Mouse (Mus musculus) adrenal gland (tissue): Measurements from ENCODE around the gene Vasp.

Source experiments
- intact Hi-C: fragments of 180-260 bp; cut with DNase I; formaldehyde crosslinking; loops from one replicate; pipeline ENCODE4 v1.15.1; 2025

Gene Vasp

DNA sequence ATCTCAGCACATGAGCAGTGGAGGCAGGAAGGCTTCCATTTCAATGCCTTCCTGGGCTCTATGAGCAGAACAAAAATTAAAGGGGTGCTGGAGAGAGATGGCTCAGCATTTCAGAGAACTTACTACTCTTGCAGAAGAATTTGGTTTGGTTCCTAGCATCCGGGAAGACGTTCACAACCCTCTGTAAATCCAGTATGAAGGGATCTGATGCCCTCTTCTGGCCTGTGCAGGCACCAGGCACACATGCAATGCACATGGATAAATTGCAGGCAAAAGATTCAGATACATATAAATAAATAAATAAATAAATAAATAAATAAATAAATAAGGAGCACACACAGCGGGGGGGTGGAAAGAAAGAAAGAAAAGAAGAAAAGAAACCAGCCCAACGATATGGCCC is 4.6 kb upstream of the Vasp start:
- intact Hi-C loops, result no loop called here

DNA sequence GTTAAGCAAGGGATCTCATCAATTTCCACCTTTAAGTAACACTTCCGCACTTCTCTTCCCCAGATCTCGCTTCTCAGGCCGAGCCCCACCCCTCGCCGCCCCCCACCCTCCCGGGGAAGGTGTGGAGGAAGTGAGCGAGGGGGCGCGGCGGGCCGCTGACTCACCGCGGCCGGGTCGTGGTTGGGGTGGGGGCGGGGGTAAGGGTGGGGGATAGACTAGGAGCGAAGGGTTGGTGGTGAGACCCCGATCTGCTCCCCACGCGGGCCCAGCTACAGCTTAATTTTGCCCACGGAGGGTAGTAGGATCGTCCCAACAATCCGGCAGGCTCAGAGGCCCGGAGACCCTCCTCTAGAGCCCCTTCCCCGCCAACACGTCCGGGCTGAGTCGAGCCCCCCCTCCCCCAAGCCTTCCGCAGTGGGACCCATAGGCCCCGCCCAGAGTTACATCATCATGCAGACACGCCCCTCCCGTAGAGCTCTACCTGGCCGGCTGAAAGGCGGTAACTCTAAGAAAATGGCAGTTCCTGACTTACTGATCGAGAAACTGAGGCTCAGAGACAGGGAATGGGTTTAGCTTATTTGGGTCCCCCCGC is 652 bp upstream of the Vasp start:
- intact Hi-C loops, result no loop called here

DNA sequence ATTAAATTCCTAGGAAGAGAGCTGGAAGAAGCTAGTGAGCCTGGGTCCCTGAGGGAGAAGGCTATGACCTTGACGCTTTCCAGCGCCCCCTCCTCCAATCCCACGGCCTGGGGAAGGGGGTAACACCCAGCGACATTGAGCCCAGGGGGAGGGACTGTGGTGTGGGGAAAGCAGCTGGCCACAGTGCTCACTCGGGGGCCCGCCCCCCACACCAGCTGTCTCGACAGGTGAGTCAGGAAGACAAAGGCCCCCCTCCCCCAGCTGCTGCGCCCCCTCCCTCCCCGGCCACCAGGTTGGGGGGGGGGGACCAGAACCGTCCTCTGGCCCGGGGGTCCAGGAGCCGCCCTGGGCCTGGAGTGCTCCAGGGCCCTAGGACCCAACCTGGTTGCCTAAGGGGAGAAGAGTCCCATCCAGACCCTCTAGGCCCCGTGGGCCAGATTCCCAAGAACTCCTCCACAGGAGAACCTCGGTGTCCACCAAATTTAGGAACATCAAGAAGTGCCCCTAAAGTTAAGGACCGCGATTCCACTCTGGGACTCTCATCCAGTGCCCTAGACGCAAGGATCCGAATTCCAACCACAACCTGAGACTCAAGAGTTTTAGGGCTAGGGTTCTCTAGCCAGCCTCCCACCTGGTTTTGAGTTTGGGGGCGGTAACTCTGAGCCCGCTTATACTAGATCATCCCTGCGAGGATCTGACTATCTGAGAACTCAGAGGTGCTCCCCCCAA is 944 bp downstream of the Vasp start:
- intact Hi-C loops, result no loop called here

DNA sequence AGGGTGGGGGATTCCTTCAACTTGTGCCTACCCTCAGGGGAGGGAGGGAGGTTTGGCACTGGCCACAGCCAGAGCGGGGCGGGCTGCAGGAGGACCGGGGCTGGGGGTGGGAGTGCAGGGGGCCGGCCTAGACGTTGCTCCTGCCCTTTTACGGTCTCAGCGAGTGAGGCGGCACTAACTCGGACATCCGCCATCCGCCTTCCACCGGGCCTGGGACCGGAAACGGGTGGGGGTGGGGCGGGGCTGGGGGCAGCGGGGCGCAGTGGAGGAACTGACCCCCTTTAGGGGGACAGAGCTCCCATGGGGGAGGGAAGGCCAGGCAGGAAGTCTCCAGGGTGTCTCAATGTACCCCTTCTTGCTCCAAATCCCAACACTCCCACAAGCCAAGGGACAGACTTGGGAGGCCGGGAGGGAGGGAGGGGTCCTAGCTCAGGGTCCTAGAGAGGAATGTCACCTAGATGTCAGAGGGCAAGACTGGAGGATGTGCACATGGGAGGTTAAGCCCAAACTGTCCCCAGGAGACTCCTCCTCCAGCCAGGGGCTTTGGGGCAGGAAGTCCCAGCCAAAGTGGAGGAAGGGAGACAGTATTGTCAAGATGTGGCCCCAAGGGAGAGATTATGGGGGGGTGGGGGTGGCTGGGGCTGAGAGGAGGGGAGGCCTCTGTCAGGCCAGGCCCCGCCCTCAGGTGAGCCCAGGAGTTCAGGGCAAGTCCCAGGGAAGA is 1.7 kb downstream of the Vasp start:
- intact Hi-C loops, result no loop called here

DNA sequence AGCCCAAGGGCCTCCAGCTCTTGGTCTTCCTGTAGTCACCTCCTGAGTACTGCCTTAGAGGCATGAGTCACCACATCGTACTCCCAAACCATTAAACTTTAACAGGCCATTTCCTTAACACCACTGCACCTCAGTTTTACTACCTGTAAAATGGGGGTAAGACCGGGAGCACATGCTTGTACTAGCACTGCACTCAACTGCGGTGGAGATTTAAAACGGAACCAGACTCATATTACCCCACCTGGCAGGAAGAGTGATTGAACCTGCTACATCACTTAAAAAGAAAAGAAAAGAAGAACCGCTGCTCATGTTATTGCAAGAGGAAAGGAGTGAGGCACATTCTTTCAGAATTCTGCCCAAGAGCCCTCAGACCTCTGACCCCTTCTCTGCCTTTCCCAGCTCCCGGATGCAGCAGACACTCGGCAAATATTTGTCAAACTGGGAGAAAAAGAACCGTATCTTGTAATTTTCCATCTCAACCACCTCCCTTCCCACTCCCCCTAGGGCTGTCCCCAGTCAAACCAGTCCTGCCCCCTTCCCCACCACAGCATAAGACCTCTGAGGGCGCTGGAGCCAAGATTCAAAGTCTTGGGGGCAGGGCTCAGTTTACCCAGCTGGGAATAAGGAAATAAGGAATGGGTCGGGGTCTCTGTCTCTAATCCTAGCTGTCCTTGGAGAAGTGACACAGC is 2.5 kb downstream of the Vasp start:
- intact Hi-C loops, result no loop called here

DNA sequence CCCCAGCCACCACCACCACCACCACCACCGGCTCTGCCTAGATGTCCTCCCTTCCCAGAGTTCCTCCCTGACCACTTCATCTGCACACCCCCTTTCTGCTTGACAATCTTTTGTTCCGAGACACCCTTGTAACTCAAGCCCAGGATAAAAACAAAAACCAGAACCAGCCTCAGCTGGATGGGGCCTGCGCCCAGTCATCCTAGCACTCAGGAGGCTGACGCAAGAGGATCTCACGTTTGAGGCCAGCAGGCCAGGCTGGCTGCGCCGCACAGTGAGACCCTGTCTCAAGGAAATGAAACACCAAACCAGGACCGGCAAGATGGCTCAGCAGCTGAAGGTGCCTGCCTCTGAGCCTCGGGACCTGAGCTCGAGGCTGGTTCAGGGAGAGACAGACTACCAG is 4.6 kb downstream of the Vasp start:
- intact Hi-C loops, result no loop called here

DNA sequence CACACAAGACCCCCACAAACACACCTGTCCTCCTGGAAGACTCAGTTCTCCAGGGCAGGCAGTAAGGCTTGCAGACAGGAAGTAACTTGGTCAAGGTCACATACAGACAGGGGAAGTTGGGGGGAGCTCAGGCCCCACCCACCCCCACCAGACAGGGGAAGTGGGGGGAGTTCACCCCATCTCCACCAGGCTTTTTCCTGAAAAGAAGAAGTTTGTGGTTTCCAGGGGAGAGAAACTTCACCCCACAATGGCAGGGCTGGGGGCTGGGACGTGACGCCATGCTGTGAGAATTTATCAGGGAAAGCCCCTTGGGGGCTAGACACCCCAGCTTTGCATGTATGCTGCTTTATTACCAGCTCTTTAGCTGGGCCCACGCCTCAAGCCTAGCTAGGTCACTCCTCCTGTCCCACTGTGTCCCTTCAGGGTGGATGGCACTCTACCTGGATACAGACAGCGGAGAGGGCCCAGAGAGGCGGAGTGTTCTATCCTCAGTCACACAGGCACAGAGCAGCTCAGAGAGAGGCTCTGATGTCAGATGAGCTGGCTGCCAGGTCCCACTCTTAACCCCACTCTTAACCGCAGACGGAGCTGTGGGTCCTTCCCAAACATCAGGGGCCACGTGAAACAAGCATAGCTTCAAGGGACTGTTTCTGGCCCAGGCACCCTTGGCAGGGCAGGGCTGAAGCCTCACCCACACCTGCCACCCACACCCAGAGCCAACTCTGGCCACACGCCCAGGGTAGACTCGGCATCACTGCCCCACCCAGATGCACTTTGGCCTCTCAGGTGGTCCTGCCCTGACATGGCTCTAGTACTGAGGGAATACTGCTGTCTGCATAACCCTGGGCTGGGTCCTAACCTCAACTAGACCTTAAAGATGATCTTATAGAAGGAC is 5.4 kb downstream of the Vasp start:
- intact Hi-C loops, result no loop called here

DNA sequence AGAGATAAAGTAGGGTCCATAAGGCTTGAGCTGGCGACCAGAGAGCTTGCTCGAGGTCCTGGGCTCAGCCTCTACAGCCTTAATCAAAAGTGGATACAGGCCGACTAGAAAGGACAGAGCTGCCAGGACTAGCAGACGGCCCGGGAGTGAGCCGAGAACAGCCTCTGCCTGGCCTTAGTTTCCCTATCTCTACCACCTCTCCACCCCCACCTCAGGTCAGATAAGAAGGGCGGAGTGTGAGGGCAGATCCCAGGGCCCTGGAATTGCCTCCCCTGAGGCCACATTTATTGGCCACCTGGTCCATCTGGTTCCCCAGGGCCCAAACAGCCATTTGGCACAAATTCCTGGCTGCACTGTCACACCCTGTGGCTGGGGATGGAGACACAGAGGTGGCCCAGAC is 6.5 kb downstream of the Vasp start:
- intact Hi-C loops, result no loop called here

DNA sequence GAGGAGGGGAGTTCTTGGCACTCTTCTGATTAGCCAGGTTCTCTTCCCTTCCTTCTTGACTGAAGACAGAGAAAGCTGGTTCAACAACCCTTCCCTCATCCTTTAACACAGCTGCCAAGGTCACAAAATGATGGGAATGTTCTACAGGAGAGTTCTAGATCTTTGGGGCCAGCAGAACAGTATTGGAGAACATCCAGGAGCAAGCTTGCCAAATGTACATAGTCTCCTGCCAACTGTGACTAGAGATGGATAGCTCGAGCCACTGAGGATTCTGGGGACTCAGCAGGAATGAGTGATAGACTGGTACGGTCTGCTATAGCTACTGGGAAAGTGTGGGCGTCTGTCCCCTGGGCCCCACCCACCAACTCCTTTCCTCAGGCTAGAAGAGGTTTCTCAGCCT is 13.3 kb downstream of the Vasp start:
- intact Hi-C loops, result no loop called here

DNA sequence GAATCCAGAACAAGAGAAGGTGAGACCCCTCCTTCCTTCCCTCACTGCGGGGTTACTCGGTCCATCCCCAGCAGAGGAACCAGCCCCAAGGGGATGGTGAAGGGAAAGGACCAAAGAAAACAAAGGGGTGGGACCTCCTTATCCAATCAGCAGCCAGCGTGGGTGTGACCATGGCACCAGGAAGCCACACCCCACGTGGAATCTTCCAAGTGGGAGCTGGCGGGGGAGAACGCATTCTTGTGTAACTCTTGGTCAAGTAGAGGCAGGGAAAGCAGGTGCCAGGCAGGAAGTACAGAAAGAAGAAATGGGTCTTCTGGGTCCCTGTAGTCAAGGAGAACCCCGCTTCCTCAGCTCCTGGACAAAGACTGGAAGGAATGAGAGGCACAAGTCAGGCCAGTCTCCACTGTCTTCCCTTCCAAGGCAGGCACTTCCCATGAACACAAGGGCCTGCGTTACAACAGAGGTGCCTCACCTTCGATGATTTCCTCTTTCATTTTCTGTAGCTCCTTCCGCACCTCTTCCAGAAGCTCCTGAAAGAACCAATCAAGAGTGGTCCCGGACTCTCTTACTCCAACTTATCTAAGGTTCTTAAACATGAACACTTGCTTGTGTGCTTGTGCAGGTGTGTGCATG is 14.1 kb downstream of the Vasp start:
- intact Hi-C loops, result no loop called here

DNA sequence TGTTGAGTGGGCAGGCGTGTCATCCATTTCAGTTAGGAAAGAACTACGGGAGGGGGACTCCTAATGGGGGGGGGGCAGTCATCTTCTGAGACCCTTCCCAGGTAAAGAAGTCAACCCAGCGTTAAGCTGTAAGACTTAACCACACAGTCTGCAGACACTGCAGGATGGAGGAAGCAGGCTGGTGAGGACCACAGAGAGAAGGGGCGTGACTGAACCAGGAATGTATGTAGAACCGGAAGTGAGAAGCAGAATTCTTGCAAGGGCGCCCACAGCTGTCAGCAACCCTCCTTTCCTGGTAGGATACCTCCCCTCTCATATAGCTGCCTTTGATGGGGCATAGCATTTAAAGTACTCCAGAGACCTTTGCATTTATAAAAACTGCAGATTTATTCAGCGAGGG is 15.1 kb downstream of the Vasp start:
- intact Hi-C loops, result no loop called here

DNA sequence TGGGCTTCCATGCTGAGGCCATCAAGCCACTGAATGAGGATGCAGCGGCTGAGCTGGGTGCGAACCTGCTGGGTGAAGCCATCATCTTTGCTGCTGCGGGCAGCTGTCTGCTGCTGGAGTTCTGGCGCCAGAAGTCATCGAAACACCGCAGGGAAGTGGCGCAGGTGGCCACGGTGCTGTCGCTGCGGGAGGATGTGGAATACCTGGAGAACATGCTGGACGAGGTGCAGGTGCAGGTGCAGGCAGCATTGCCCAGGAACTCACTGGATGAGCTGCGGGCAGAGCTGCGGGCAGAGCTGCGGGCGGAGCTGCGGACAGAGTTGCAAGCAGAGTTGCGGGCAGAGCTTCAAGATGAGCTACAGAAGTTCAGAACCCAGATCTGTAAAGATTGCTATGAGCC is 16.2 kb downstream of the Vasp start:
- intact Hi-C loops, result no loop called here

DNA sequence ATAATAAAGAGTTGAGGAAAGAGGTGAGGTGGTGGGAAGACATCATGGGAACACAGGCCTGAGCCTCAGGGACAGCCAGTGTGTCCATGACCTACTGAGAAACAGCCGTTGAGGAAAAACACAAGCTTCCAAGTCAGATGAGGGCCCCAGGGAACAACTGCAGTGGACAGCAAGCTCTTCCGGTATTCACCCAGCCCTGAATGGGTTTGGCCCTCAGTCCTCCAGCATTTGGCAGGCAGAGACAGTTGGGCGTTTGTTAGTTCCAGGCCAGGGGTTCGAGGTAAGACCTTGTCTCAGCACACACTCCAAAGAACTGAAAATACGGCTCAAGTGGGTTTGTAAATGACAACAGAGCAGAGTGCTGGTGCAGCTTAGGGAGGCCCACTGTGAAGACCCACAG is 18.2 kb downstream of the Vasp start:
- intact Hi-C loops, result no loop called here

DNA sequence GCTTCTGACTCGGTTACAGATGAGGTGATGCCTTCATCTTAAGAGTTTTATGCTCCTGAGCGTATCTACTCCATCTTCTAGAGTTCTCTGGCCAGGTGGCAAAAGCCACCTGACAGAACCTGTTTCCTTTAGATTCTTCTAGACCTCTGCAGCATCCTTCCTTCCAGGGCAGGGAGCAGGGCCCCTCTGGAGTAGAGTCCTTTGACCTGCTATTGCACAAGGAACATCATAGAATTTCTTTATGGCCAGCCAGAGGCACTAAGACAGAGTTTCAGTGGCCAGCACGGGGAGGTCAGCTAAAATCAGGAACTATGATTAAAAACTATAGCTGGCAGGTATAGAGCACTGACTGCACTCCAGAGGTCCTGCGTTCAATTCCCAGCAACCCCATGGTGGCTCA is 19.5 kb downstream of the Vasp start:
- intact Hi-C loops, result no loop called here

DNA sequence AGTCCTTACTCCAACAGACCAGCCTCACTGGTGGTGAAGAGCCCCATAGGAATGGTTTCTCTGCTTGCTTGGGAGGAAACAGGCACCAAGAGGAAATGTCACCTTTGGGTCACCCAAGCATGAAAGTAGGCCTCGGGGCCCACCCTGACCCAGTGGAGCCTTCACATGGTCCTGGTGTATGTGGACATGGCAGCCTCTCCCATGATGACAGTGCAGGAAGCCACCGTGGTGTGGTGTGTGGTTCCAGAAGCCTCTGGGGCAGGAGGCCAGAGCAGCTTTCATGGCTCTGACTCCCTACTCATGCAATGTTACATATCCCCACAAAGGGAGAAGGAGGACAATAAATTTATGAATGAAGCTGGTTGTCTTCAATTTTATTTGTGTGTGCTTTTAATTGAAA is 24.1 kb downstream of the Vasp start:
- intact Hi-C loops, result no loop called here

DNA sequence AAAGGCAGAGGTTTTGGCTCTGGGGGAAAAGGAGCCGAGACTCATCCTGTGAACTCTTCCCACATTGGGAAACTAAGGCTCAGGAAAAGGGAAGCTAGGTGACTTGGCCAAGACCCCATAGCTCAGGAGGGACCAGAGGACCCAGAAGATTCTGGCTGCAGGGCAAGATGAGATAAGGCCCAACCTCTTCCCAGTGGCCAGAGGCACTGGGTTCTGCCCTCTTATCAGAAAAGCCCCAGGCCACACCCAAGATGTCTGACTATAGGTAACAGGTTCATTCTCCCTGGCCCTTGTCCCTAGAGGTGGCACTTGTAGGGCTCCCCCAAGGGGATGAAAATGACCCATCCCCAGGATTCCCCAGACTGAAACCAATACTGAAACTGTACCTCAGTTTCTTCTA is 24.8 kb downstream of the Vasp start:
- intact Hi-C loops, result no loop called here

DNA sequence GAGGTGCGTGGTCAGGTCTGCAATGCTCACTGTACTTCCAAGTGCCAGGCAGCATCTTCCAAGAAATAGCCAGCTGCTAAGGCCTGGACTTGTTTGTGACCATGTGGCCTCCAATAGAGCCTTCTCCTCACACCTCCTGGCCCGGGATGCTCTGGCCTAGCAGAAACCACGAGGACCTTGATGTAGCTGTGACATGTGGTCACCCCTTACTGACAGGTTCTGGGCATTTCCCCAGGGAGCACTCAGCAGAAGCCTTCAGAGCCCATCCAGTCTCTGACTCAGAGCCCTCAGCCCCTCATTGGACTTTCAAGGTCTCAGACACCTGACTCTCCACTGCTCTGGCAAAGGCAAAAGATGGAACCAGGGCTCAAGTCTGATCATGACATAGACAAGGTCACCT is 26.5 kb downstream of the Vasp start:
- intact Hi-C loops, result no loop called here

DNA sequence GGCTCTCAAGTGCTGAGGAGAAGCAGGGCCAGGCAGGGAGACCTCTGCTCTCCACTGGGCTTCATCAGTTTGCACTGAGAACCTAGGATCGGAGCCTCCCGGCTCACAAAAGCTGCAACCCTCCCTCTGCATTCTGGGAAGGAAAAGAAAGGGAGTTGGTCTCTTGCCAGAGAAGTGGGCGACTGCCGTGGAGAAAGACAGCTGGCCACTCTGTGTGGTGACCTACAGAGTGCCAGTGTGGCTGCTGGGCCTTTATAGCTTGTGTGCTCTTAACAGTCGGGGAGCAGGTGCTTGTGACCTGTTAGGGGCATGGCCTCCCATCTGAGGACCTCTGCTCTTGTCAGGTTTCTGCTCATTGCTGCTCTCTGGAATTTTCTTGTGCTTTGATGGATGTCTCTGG is 27.8 kb downstream of the Vasp start:
- intact Hi-C loops, result no loop called here

DNA sequence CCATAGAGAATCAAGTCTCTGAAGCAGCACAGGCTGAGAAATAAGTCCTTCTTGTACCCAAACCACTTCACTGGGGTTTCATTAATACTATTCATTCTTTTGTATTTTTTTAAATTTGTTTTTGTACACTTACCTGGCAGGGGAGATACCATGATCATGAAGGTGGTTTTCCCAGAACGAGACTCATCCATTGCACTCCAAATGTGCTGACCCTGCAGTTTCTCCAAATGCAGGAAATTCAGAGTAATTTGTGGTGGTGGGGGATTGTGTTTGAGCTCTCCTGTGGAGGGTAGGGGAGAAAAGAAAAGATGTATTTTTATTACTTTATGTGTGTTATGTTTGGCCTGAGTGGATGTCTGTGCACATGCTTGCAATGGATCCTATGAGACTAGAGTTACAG is 29.6 kb downstream of the Vasp start:
- intact Hi-C loops, result no loop called here

DNA sequence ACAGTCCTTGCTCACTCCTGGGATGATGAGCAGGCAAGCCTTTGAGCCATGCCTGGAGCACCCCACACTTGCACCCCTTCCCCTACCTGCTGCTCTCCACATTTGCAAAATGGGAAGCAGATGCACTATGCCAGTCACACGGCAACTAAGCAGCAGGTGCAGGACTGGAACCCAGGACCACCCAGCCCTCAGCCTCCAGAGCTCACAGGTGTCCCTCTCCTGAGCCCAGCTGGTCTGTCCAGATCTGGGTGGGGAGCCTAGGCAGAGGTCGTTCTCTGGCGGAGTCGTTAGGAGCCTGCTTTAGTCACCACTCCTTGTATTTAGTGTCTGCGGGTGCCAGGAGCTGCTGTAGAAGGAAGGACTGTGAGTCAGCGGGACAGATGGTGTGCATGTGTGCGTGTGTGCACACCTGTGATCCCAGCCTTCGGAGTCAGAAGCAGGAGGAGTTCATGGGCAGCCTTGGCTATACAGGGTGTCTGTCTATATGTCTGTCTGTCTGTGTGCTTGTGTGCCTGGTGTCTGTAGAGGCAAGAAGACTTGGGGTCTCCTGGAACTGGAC is 30.6 kb downstream of the Vasp start:
- intact Hi-C loops, result no loop called here
